Mouse (Mus musculus): ENCODE data around the gene Syne3. TPM values are rescaled to one million over a fixed set of nuclear protein-coding genes. Genes with fewer than 3 reads are reported as not detected.
A peak's percentile ranks its signal among the peaks of the same experiment; 100 is the strongest.

The Syne3 gene
- polyA plus RNA-seq, 1 experiment from 2014 or later: 0.25 TPM

GRCm38 (mm10) chr12:104919247-104919646, 90.4 kb downstream of the Syne3 start:
- no peak overlapping the region for H3K27ac ChIP-seq
- no peak overlapping the region for H3K4me3 ChIP-seq
- H3K9me3 ChIP-seq (replicated peaks): no peaks in the 10 kb centered on the region
- no peaks in the 10 kb centered on the region for H3K36me3 ChIP-seq
- peaks cover 31% of the 10 kb centered on the region for H3K4me1 ChIP-seq
- WGBS: 66% methylated on average over 2 of the region's 2 CpGs
- DNase-seq (ENCODE audit: low spot score): no peak
- H3K27me3 ChIP-seq (ENCODE audit: low read depth, poor library complexity, severe bottlenecking): no peaks in the 10 kb centered on the region

DNA sequence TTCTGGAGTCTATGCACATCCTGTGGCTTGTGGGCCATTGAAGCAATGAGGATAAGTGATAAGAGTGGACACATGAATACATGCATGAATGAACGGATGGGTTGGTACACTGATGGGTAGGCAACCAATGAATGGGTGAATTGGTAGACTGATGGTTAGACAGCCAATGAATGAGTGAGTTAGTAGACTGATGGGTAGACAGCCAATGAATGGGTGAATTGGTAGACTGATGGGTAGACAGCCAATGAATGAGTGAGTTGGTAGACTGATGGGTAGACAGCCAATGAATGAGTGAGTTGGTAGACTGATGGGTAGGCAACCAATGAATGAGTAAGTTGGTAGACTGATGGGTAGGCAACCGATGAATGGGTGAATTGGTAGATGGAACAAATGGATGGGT, 91.7 kb downstream of the Syne3 start:
- Histone ChIP-seq H3K4me1 (peaks cover 22% of the 10 kb centered on the region), H3K27ac (no peak overlapping the region), H3K27me3 (ENCODE audit: low read depth, poor library complexity, severe bottlenecking) (no peaks in the 10 kb centered on the region), H3K4me3 (no peak overlapping the region), H3K36me3 (no peaks in the 10 kb centered on the region), H3K9me3 (replicated peaks) (no peaks in the 10 kb centered on the region)
- 94% methylated on average over 2 of the region's 2 CpGs for WGBS
- DNase-seq (ENCODE audit: low spot score): no peak

DNA sequence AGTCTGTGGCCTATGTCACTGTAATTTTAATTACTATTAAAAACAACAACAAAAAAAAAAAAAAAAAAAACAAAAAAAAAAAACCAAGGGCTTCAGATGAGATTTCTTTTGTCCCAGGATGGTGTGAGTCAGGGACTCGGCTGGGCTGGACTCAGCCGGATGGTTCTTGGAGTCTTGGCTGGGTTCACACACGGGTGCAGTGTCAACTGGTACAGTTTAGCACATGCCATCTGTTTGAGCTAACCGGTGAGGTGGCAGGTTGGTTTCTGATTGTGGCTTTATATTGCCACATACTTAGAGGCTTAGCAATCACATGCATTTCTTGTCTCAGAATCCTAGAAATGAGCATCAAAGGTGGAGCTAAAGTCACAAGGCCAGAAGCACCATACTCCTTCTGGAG, 92.3 kb downstream of the Syne3 start:
- no peak for DNase-seq (ENCODE audit: low spot score)
- Histone ChIP-seq H3K9me3 (replicated peaks) (no peaks in the 10 kb centered on the region), H3K4me3 (no peak overlapping the region), H3K27ac (no peak overlapping the region), H3K4me1 (peaks cover 22% of the 10 kb centered on the region), H3K27me3 (ENCODE audit: low read depth, poor library complexity, severe bottlenecking) (no peaks in the 10 kb centered on the region), H3K36me3 (no peaks in the 10 kb centered on the region)
- 91% methylated on average over 4 of the region's 4 CpGs for WGBS

DNA sequence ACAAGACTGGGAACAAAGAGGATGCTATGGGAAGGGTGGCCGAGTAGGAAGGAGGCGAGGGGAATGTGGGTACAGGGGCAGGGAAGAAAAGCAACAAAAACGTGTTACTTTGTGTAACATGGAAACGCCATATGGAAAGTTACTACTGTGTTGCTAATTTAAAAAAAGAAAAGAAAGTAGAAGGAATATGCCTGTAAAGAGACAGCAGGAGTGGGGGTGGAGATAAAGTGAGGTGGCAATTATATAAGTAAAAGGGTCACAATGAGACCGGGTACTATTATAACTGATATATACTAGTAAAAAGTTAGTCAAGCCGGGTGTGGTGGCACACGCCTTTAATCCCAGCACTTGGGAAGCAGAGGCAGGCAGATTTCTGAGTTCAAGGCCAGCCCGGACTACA, 92.8 kb downstream of the Syne3 start:
- Histone ChIP-seq H3K27me3 (ENCODE audit: low read depth, poor library complexity, severe bottlenecking) (no peaks in the 10 kb centered on the region), H3K9me3 (replicated peaks) (no peaks in the 10 kb centered on the region), H3K4me1 (peaks cover 26% of the 10 kb centered on the region), H3K4me3 (no peak overlapping the region), H3K27ac (no peak overlapping the region), H3K36me3 (no peaks in the 10 kb centered on the region)
- 94% methylated on average over 8 of the region's 8 CpGs for WGBS
- no peak for DNase-seq (ENCODE audit: low spot score)

GRCm38 (mm10) chr12:104915681-104916080, 93.9 kb downstream of the Syne3 start:
- H3K4me3 ChIP-seq: no peak overlapping the region
- no peaks in the 10 kb centered on the region for H3K36me3 ChIP-seq
- H3K27me3 ChIP-seq (ENCODE audit: low read depth, poor library complexity, severe bottlenecking): no peaks in the 10 kb centered on the region
- 76% methylated on average over 4 of the region's 4 CpGs for WGBS
- peak overlapping the region; percentile 17; the same call in 1 of the 2 replicates for H3K27ac ChIP-seq
- H3K4me1 ChIP-seq: peaks cover 20% of the 10 kb centered on the region
- H3K9me3 ChIP-seq (replicated peaks): no peaks in the 10 kb centered on the region
- no peak for DNase-seq (ENCODE audit: low spot score)

DNA sequence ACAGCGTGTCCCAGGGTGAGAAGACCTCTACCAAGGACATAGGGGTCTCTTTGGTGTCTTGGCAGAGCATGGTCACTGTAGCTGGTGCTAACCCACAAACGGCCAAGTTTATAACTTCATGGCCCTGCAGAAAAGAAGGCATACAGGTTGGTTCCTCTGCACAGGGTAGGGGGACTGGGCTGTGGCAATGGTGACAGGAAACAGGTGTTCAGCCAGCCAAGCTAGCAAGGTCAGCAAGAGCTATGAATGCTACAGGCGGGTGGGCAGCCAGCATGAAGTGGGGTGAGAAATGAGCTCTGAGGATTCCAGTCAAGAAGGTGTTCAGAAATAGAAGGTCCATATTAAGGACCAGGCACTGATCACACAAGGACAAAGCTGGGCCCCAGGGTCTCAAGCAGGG, 96.6 kb downstream of the Syne3 start:
- no peak for DNase-seq (ENCODE audit: low spot score)
- Histone ChIP-seq H3K27ac (0 out of 2 replicates have a peak overlapping the region, but pooled peaks have one; percentile 5), H3K9me3 (replicated peaks) (no peaks in the 10 kb centered on the region), H3K27me3 (ENCODE audit: low read depth, poor library complexity, severe bottlenecking) (no peaks in the 10 kb centered on the region), H3K4me3 (no peak overlapping the region), H3K36me3 (no peaks in the 10 kb centered on the region), H3K4me1 (peaks cover 29% of the 10 kb centered on the region)
- WGBS: 79% methylated on average over 3 of the region's 3 CpGs

DNA sequence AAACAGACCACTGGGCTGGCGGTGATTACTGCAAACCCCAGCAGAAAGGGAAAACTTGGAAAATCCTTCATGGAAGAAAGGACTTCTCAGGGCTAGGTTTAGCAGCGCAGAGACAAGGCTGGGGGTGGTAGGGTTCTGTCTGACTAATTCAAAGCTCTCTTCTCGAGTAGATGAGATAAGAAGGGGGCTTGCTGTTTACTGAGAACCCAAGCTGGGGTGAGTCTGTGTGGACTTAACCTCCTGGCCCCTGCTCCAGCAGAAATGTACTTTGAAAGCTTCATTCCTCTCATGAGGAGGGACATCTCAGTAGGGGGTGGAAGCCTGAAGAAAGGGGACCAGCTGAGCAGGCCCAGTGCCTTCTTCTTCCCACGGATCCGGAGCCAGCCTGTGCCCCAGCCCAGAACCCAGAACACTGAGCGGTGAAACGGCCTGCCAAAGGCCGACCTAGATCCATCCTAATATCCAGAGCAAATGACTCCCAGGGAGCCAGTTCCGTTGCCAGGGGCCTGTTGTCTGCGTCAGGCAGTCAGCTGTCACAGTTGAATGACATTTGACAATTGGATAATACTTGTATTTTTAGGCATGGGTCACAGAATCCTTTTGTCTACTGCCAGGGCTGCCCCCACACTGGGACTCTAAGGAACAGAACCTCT, 97.2 kb downstream of the Syne3 start:
- Histone ChIP-seq H3K4me1 (peaks cover 35% of the 10 kb centered on the region), H3K27ac (peak overlapping the region; percentile 5; the same call in 1 of the 2 replicates)
- DNase-seq (ENCODE audit: low spot score): no peak

GRCm38 (mm10) chr12:104909750-104910149, 99.9 kb downstream of the Syne3 start:
- Histone ChIP-seq H3K4me1 (peaks cover 51% of the 10 kb centered on the region), H3K9me3 (replicated peaks) (no peaks in the 10 kb centered on the region), H3K36me3 (no peaks in the 10 kb centered on the region), H3K4me3 (no peak overlapping the region), H3K27me3 (ENCODE audit: low read depth, poor library complexity, severe bottlenecking) (no peaks in the 10 kb centered on the region), H3K27ac (peak overlapping the region; percentile 36; the same call in 1 of the 2 replicates)
- WGBS: 92% methylated on average over 4 of the region's 4 CpGs
- DNase-seq (ENCODE audit: low spot score): no peak

More for the DNA sequence above, 97.2 kb downstream of the Syne3 start:
- Histone ChIP-seq H3K9me3 (replicated peaks) (no peaks in the 10 kb centered on the region), H3K36me3 (no peaks in the 10 kb centered on the region), H3K27me3 (ENCODE audit: low read depth, poor library complexity, severe bottlenecking) (no peaks in the 10 kb centered on the region), H3K4me3 (no peak overlapping the region)
- WGBS: 65% methylated on average over 10 of the region's 10 CpGs

- peak overlapping the region; percentile 76 for H3K27ac ChIP-seq
- no peaks in the 10 kb centered on the region for H3K27me3 ChIP-seq (ENCODE audit: low read depth, poor library complexity, severe bottlenecking)
- no peaks in the 10 kb centered on the region for H3K9me3 ChIP-seq (replicated peaks)
- no peak overlapping the region for H3K4me3 ChIP-seq
- no peaks in the 10 kb centered on the region for H3K36me3 ChIP-seq
- 63% methylated on average over 4 of the region's 5 CpGs for WGBS
- DNase-seq (ENCODE audit: low spot score): no peak
- peaks cover 59% of the 10 kb centered on the region for H3K4me1 ChIP-seq
Measured at GRCm38 (mm10) chr12:104908986-104909385, 100.6 kb downstream of the Syne3 start.

DNA sequence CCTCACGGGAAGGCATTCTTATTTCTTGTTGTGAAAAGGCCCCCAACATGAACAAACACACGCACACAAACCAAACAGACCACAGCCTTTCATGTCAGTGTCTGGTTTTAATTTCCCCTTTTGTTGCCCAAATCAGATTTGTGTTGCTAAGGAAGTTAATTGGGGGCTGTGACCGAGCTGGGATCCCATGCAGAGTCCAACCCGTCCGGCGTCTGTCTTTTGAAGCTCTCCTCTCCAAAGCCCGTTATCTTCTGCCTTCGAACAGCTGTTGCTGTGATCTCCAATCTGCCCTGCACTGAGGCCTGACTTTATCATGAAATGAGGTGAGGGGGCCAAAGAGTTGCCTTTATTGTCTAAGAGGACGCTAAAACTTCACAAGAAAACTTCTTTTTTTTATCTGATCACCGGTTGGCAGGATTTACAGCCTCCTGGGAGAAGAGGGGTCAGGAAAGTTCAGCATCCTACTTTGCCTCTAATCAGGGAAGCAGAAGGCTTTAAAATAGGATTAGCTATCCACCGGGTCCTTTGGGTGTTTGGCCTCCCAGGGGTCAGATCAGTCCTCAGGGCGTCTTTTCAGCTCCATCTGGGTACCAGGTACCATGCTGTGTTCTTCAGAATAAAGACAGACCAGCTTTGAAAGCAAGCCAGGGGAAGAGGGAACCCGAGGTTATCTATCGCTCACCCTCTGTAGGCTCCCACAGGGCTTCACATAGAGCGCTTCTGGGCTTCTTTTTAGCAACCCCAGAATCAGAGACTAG, 101.4 kb downstream of the Syne3 start:
- WGBS: 4% methylated on average over 15 of the region's 15 CpGs
- H3K36me3 ChIP-seq: no peaks in the 10 kb centered on the region

GRCm38 (mm10) chr12:104907133-104907532, 102.5 kb downstream of the Syne3 start:
- no peak for DNase-seq (ENCODE audit: low spot score)
- Histone ChIP-seq H3K27me3 (ENCODE audit: low read depth, poor library complexity, severe bottlenecking) (no peaks in the 10 kb centered on the region), H3K4me3 (no peak overlapping the region), H3K27ac (0 out of 2 replicates have a peak overlapping the region, but pooled peaks have one; percentile 76), H3K36me3 (no peaks in the 10 kb centered on the region), H3K4me1 (peaks cover 62% of the 10 kb centered on the region), H3K9me3 (replicated peaks) (no peaks in the 10 kb centered on the region)
- WGBS: 85% methylated on average over 2 of the region's 2 CpGs

More for the DNA sequence above, 101.4 kb downstream of the Syne3 start:
- H3K9me3 ChIP-seq (replicated peaks): no peaks in the 10 kb centered on the region
- H3K4me1 ChIP-seq: peaks cover 65% of the 10 kb centered on the region
- H3K27ac ChIP-seq: peak overlapping the region; percentile 76
- H3K4me3 ChIP-seq: no peak overlapping the region
- DNase-seq (ENCODE audit: low spot score): peak; percentile 61
- H3K27me3 ChIP-seq (ENCODE audit: low read depth, poor library complexity, severe bottlenecking): no peaks in the 10 kb centered on the region

- no peaks in the 10 kb centered on the region for H3K27me3 ChIP-seq (ENCODE audit: low read depth, poor library complexity, severe bottlenecking)
- WGBS: 11% methylated on average over 5 of the region's 5 CpGs
- no peak for DNase-seq (ENCODE audit: low spot score)
- no peaks in the 10 kb centered on the region for H3K9me3 ChIP-seq (replicated peaks)
- no peaks in the 10 kb centered on the region for H3K36me3 ChIP-seq
- peaks cover 83% of the 10 kb centered on the region for H3K4me1 ChIP-seq
- H3K4me3 ChIP-seq: no peak overlapping the region
- H3K27ac ChIP-seq: peak overlapping the region; percentile 59
Measured at GRCm38 (mm10) chr12:104904138-104904537, 105.5 kb downstream of the Syne3 start.

- 78% methylated on average over 13 of the region's 13 CpGs for WGBS
- H3K4me1 ChIP-seq: peaks cover 78% of the 10 kb centered on the region
- H3K27me3 ChIP-seq (ENCODE audit: low read depth, poor library complexity, severe bottlenecking): no peaks in the 10 kb centered on the region
- no peaks in the 10 kb centered on the region for H3K36me3 ChIP-seq
- no peaks in the 10 kb centered on the region for H3K9me3 ChIP-seq (replicated peaks)
- H3K4me3 ChIP-seq: no peak overlapping the region
- no peak for DNase-seq (ENCODE audit: low spot score)
- H3K27ac ChIP-seq: peak overlapping the region; percentile 86; the same call in 1 of the 2 replicates
Measured at GRCm38 (mm10) chr12:104902392-104903053, 107.1 kb downstream of the Syne3 start.

Data from limb, embryonic 10.5 days (tissue).